Mouse (Mus musculus) embryo, embryonic 10 days (tissue): ENCODE results near the gene Bfsp2.

Experiments used
- DNase-seq: peaks from one replicate; pipeline ENCODE4 v3.0.0-alpha.2; 2015; ENCODE audit warnings: low spot score

The Bfsp2 gene

GRCm38 (mm10) chr9:103480044-103480576, at the start of gene Bfsp2:
TSS of gene Bfsp2 (minus strand) at chr9:103480420.
- DNase-seq, result no peak

DNA sequence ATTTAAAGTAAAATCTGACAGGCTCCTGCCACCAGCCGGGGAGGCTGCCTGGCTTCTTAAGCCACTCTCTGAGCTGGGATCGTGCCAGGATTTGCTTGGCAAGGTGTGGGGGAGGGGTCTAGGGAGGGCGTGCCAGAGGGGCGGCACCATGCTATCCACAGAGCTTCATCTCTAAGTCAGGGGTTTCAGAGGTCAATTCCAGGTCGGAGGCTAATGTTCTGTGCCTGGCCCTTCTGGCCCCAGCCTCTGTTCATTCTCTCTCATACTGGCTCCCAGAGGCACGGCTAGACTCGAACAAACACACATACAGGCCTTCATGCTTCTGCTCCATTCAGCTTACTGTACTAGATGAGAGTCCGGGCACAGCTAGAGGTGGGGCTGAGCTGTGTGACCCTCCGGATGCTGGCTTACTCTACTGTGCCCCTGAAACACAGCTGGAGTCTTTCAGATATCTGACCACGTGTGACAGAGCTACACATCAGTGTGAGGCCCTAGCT, 44.9 kb upstream of the Bfsp2 start:
- DNase-seq, result peak; percentile 82

GRCm38 (mm10) chr9:103524600-103524999, 44.4 kb upstream of the Bfsp2 start:
- peak; percentile 76 for DNase-seq

GRCm38 (mm10) chr9:103523742-103524403, 43.7 kb upstream of the Bfsp2 start:
- DNase-seq, result no peak

DNA sequence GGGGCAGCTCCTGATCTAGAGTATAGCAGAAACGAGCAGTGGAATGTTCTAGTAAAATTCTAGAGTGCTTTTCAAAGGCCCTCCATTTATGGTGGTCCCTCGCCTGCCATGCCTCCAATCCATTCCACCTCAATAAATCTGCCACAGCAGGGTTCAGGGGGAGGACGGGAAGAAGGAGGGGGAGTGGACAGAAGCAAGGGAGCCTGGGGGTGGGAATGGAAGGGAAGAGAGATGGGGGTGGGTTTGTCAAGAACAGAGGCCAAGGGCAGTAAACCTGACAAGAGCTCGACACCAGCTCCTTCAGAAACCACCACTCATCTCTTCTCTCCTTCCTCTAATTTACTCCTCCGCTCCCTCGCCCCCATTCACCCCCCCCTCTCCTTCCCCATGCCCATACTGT, 42.8 kb upstream of the Bfsp2 start:
- no peak for DNase-seq

GRCm38 (mm10) chr9:103513884-103514283, 33.7 kb upstream of the Bfsp2 start:
- no peak for DNase-seq

- no peak for DNase-seq
Measured at GRCm38 (mm10) chr9:103512257-103512656, 32.0 kb upstream of the Bfsp2 start.

GRCm38 (mm10) chr9:103506968-103507584, 26.9 kb upstream of the Bfsp2 start:
- DNase-seq, result no peak

- DNase-seq, result no peak
Measured at GRCm38 (mm10) chr9:103505067-103505466, 24.8 kb upstream of the Bfsp2 start.

DNA sequence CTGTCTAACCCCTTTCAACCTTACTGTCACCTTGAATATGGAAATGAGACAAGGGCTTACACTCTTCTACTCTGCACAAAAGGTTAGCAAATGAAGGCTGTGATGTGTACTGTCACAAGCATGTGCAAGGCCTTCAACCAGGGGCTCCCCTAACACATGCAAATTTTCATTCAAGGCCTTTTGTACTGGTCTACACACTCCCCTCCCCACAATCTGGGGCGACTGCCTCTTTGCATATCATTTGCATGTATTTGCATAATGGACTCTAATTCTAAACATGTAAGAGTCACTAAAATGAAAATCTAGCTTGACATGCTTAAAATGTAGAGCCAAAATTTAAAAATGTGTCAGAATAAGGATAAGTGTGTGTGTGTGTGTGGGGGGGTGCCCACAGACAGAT, 24.4 kb upstream of the Bfsp2 start:
- no peak for DNase-seq

DNA sequence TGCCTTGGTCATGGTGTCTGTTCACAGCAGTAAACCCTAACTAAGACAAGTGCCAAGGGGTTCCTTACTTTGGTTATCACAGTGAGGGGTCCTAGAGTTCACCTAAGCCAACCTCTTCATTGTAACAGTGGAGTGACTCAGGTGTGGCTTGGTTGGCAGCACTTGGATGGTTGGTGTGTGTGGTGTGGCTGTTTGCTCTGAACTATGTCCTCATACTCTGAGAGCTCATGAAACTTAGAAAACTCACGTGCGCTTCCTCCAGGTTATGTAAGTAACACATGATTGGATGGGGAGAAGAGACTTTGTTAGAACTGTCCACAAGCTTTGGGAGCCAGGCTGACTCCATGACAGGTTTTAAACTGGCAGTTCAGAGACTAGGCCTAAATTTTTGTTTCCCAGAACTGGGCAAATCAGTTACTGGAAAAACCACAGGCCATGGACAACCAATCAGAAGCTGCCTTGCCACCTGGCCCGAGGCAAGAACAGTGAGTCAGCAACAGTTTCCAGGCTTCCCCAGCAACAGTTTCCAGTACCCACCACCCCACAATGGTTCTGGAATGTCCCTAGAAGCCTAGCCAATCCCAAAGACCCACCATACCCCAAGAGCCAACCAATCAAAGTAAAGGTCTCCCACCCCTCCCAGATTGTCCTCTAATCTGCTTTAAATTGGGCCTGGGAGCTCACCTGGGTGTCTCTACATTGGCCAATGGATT, 23.5 kb upstream of the Bfsp2 start:
- no peak for DNase-seq

DNA sequence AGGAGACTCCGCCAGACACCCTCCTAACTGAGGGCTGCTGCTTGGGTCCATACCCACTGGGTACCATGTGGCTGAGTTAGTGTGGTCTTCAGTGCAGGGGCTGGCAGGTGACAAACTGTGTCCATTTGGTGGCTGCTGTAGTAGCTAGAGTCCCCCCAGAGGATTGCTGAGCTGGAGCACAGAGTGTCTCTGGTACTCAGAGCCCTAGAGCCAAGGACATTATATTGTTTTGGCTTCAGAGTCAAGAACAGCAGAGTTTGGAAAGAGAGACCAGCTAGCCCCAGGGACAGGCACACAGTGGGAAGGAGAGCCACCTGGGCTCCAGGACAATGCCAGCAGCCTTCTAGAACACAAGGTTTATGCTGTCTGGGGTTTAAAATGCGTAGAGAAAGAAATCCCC, 22.4 kb upstream of the Bfsp2 start:
- no peak for DNase-seq

DNA sequence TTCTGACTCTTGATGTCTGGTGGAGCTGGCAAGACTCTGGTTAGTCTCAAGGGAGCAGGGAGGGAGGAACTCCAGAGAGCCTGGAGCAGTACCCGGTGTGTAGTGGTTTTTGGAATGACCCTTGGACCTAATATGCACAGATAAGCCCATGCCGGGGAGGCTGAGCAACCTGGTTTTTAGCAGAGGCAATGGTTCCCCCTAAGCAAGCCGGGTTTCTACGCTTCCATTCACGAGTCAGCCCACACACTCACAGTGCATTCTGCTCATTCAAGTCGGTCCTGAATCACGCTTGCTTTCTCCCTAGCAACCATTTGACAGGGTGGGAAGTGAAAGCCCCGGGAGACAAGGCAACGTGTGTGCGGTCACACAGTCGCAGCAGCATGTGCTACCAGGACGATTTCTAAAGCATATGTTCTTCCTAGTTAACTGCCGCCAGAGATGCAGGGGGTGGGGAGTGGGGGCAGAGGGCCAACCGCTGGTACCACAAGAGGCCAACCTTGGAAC, 21.7 kb upstream of the Bfsp2 start:
- DNase-seq, result peak; percentile 80

DNA sequence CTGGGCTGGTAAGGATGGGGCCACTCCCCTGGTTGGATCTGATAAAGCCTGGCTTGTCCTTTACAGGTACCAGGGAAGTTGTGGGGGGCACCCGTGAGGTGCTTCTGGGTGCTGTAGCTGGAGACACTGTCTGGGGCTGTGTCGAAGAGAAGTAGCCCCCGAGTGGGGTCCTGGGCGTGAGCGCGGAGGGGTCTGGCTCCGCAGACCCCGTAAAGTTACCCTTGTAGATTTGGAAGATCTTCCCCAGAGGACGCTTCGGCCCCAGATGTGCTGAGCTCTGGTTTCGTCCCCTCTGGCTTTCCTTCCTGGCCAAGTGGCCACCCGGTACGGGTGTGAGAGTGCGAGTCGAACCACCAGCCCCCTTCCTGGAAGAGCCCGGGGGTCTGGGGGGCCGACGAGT, 19.1 kb upstream of the Bfsp2 start:
- no peak for DNase-seq

DNA sequence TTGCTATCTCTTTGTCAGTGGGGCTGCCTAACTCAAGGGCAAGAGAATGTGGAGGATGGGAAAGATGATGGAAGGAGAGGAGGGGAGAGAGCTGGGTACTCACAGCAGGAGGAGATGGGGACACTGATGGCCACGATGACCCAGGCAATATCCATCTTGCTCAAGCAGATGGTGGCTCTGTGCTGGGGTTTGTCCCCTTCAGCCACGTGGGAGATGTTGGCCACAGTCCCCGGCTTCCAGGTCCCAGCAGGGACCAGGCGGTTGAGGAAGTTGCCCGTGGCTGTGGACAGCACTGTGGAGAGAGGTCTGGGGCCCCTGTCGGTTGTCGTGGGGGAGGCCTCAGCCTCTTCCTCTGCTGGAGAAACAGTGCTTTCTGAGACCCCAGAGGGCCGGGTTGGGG, 18.5 kb upstream of the Bfsp2 start:
- no peak for DNase-seq

GRCm38 (mm10) chr9:103495391-103495790, 15.2 kb upstream of the Bfsp2 start:
- DNase-seq, result no peak

DNA sequence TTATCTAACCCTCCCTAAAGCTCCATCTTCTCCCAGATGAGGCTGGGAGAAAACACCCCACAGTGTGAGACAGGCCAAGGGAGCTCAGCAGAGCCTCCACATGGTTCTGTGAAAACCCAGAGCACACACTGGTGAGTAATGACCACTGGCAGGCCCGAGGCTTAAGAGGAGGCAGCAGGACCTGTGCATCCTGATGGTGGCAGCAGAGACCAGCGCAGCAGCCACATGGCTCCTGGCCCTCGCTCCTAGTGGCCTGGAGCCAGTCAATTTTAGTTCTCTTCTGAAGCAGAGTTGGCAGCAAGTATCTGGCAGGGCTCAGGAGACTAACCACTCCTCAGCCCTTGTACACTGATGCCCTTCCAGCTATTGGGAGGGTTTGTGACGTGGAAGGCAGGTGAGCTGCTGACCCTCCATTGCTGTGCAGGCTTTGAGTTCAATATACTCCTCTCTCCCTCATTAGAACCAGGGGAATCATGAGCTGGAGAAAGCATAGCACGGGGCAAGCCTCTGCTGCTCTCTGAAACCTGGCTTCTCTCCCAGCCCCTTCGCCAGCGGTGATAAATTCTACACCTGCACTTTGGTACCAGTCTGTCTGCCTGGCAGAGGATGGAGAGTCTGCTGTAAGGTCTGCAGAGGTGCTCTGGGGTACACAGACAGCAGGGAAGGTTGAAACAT, 14.3 kb upstream of the Bfsp2 start:
- peak; percentile 89 for DNase-seq

- DNase-seq, result no peak
Measured at GRCm38 (mm10) chr9:103491985-103492384, 11.8 kb upstream of the Bfsp2 start.

DNA sequence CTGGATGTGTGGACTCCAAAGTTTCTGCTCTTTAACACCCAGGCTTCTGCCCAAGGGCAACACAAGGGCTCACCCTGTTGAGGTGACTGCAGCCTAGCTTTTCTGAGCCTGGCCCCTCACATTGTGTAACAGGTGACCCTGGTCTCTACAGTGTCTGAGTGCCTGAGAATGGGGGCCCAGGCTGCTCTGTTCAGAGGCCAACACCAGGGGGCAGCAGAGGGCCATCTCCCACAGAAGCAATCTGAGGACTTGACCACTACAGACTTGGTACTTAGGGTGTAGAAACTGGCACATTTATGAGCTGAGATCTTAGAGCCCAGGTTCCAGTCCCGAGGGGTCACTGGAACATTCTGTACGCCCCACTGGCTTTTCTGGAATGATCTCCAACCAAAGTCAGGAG, 10.2 kb upstream of the Bfsp2 start:
- DNase-seq, result peak; percentile 80

DNA sequence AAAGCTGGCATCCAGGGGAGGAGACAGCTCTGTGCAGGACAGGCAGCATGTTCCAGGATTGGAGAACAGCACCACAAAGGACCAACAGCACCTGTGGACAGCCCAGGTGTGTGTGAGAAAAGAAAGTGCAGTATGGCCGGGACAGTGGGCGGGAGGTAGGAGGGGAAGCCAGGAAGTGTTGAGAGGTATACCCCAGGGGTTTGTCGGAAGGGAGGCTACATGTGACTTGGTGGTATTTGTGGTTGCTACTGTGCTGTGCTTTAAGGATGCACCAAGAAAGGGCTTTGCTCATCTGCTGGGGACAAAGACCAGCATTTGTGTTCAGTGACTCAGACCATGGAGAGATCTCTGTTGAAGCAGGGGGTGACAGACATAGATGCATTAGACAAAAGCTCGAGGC, 9.7 kb upstream of the Bfsp2 start:
- no peak for DNase-seq

DNA sequence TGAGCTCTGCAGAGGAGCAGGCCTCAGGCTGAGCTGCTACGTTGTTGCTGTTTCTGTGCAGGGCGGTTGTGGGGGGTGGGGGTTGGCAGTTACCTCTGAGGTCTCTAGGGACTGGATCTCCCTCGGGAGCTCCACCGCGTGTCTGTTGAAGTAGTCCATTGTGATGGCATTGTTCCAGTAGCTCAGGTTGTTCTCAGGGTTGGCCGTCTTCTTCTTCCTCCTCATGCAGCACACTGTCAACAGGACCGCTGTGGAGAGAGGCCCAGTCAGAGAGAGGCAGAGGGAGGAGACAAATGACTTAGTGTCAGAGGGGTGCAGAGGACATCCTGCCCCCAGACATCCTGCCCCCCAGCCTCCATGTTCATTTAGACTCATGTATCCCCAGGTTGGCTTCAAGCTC, 8.9 kb upstream of the Bfsp2 start:
- DNase-seq, result no peak

DNA sequence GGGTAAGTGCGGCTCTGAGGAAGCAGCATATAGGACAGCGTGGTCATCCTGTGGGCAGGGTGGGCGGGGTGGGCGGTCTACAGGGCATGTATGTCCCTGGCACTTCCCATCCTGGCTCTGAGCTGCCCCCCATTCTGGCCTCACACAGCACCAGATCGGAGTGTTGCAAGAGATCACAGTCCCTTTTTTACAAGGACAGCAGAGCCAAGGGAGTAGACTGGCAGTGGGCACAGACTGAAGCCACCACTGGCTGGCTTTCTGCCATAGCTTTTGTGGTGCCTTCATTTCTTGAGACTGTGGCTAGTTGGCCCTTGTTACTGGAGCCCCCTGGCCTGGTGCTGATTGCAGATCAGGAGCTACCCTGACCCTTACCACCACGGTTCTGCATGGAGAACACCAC, 6.0 kb upstream of the Bfsp2 start:
- no peak for DNase-seq
